Mouse (Mus musculus) T-helper 17 cell (primary cell): ENCODE measurements at regions not wholly inside any gene's neighbourhood (a gene's known extent, or its start where the extent isn't known, plus 50 kb on each side); places are given as distances from the start of the nearest gene placed in this dataset.

ENCODE experiments used
- in situ Hi-C, 2 experiments: fragments of 300-600 bp; cut with MboI, MseI; formaldehyde crosslinking; loops; 1 replicate in 1 of 2; 2 replicates in 1 of 2; pipeline ENCODE4 v1.15.1; 2025; ENCODE audit warnings: high pct_unique_total_duplicates in 2 of 2

GRCm38 (mm10) chr13:60508856-60509255, 92.9 kb upstream of the Dapk1 start:
- in situ Hi-C loops: no loop called here

- in situ Hi-C loops: no loop called here
These were observed 90.6 kb upstream of the Dapk1 start for GRCm38 (mm10) chr13:60511101-60511500.

- in situ Hi-C loops: no loop called here
These were observed 90.1 kb upstream of the Dapk1 start for GRCm38 (mm10) chr13:60511628-60512027.

- in situ Hi-C loops: no loop called here
These were observed 88.0 kb upstream of the Dapk1 start for GRCm38 (mm10) chr13:60513756-60514155.

DNA sequence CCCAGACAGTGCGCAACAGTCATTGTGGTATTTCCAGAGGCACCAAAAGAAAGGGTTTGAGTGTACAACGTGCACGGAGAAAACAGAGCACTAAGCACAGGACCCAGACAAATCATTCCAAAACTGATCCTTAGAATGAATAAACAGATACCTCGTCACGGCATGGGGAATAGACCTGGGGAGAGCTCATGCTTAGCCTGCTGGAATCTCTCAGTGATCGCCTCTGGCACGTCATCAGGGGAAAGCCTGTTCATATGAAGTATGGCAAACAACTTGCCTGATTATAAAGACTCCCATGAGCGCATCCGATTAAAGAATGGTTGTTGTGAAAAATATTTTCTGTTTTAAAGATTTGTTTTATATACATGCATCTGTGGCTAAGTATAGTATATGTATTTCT, 86.9 kb upstream of the Dapk1 start:
- in situ Hi-C loops: no loop called here

DNA sequence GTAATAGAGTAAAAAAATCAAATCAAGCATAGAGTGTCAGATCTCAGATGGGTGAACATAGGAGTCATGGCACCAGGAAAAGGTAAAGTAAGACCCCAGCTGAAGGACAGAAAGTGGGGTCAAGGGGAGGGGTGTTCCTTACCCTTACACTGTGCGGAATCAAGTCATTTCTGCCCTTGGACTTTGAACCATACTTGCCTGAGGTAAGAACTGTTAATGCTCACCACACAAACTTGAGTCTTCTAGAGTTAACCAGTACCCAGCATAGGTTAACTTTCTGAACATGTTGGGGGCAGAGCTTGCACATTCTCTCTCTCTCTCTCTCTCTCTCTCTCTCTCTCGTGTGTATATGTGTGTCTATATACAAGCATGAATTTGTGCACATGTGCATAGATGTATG, 83.7 kb upstream of the Dapk1 start:
- in situ Hi-C loops: no loop called here

DNA sequence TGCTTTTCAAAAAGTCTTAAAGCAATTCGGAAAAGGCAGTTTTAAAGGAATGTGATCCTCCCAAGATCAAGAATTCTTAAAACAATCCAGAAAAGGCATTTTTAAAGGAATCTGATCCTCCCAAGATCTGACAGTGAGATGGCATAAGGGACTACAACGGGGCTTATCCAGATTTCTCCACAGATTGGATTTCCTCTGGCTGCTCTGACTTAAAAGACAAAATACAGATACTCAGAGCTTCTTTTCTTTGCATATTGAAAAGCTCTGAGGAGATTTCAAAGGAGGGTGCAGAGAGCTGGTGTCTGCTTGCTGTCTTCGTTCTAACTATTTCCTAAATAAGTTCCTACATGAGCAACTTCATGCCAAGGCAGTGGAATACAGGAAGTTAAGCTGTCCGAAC, 82.0 kb upstream of the Dapk1 start:
- in situ Hi-C loops: no loop called here

DNA sequence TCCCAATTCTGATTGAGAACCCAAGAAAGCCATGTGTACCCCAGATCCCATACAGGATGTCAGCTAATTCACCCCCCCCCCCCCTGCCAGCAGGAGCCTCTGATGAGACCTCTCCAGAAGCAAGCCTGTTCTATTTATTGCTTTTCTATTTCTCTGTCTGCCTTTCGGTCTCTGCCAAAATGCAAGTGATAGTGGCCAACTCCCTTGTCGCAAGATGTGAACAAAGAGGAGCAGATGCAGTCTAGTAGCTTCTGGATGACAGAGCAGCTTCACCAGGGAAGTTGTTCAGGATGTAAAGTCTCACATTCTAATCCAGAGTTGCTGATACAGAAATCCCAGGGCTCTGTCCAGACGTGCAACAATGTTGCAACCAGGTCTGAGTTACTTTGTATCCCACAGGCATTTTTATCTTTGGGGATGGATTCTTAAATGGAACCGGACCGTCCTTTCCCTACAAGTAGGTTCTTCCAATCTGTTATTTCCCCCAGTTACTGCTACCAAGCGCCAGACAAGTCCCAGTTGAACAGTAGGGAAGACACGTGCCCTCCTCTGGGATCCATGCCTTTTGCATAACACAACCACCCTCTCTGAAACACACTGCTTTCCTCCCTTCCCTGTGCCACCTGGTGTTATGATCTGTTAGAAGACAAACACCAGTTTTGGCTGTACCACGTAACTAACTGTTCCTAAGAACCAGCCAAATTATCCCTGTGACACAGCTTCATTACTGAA, 78.9 kb upstream of the Dapk1 start:
- in situ Hi-C loops: no loop called here

- in situ Hi-C loops: no loop called here
These were observed 73.9 kb upstream of the Dapk1 start for GRCm38 (mm10) chr13:60527806-60528205.

DNA sequence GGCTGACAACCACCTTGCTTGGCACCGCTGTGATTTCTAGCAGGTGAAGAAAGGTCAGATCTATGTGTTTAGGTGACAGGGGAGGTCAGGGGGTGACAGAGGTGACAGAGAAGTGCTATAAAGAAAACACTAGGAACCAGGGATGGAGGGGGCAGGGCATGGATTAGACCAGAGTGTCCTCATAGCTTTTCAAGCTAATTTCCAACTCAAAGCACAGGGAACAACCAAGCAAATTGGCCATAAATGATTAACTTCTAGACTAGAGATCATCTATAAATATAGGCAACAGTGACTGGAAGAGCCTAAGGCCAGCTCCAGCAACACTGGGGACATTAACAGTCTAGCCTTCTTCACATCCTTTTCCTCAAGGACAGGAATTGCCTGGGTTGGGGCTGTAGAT, 72.9 kb upstream of the Dapk1 start:
- in situ Hi-C loops: no loop called here

DNA sequence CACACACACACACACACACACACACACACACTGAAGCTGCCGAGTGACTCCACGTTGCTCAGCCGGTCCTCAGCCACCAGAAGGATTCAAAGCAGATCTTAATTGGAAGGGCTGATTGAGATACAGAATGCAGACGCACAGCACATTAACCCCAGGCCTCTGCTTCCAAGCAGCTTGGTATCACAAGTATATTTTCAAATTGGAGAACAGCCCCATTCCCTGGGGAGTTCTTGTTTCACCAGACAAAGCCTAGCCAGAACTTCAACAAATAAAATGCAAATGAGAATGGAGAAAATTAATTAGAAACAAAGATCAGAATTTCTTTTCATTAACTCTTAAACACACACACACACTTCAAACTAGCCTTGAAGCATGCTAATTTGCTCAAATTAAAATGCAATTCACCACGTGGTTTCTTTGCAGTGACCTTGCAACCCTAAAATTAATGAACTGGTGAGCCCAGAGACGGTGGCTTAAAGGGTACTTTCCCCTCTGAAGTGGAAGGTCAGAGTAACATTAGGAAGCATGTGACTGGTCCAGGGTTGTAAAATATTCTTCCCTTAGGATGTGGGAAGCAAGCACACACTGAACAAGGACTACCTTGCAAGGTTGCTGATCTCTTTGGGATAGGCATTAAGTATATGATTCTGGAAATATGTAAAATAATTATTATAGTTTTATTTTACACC, 72.2 kb upstream of the Dapk1 start:
- in situ Hi-C loops: no loop called here

DNA sequence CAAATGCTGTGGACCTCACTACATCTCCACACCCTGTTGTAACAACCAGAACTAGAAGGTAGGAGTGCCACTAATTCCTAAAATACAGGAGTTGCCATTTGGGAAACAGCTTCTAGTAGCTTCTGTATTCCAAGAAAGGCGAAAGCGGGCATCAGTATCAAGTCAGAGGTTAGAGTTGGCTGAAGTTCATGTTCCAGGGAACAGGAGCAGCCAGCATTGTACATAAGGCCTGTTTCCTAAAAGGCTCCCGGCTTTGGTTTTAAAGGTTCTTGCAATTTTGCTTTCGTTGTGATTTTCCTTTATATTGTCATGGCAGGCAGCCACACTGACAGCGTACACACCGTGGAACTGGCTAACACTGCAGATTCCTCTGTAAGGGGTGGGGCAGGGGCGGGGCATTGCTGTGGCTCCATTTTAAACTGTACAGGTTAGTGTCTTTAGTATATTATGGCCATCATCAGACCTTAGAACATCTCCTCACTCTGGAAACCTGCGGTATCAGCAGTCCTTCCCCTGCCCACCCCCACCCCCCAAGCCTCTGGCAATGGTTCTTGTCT, 67.8 kb upstream of the Dapk1 start:
- in situ Hi-C loops: no loop called here

- in situ Hi-C loops: no loop called here
These were observed 67.2 kb upstream of the Dapk1 start for GRCm38 (mm10) chr13:60534501-60534900.

DNA sequence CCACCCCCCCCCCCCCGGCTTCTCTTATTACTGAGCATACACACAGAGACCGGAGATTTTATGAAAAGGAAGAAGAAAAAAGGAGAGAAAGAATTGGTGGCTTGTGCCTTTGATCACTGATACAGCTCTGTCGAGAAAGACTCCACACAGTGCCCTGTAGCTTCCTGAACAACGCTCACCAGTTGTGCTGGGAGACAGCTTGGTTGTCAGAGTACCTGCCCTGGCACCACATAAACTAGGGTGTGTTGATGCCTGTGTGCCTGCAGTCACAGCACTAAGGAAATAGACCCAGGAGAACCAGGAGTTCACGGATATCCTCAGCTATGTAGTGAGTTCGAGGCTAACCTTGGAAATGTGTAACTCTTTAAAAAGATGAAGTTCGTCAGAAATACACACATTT, 66.7 kb upstream of the Dapk1 start:
- in situ Hi-C loops: no loop called here

DNA sequence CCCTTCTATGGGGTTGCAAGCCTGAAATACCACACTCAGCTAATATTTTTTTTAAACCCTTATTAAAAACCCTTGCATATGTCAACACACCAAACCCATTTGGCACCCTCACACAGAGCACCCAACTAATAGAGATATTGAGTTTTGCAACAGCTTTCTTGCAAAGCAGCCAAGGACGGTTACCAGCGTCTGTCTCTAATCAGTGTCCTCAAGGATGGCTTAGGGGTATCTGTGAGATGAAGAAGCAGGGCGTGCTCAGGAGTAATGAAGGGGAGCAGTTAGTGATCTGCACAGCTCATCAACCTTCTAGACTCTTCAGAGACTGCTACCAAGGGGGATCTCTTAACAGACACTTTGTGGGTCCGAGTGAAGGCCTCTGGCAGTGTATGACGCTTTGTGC, 65.0 kb upstream of the Dapk1 start:
- in situ Hi-C loops: no loop called here

GRCm38 (mm10) chr13:60538110-60538509, 63.6 kb upstream of the Dapk1 start:
- in situ Hi-C loops: no loop called here

DNA sequence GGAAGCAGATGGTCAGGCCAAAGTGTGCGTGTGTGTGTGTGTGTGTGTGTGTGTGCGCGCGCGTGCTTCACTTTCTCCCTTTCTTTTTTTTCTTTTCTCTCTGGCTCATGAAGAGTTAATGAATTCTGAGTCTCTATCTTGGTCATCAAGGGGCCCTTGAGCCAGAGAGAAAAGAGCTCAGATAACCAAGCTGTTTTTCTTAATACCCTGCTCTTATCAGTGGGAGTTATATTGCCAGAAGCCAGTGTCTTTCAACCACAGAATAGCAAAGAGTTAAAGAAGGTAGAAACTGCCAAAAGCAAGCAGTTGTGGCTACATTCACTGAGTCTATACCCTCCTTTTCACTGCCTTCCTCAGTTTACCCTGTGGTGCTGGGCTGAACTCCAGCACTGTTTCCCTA, 60.6 kb upstream of the Dapk1 start:
- in situ Hi-C loops: no loop called here

- in situ Hi-C loops: no loop called here
These were observed 57.4 kb upstream of the Dapk1 start for GRCm38 (mm10) chr13:60544363-60544762.

- in situ Hi-C loops: no loop called here
These were observed 55.6 kb upstream of the Dapk1 start for GRCm38 (mm10) chr13:60545999-60546733.
